Comparison of ENCODE assay signal across 11 mouse cellular contexts in the genomic region with DNA sequence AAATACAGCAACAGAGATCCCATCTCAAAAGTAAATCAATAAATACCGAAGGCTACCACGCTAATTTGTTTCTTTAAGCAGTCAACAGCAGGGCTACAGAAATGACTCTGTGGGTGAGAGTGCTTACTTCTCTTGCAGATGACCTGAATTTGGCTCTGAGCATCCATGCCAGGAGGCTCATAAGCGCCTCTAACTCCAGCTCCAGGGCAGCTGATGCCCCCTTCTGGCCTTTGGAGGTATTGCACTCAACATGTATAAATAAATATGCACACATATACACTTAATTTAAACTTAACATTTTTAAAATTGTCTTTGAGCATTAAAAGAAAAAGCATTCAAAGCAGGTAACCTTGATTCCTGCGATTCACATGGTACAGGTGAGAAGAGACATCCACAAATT. TPM values are rescaled to one million over a fixed set of nuclear protein-coding genes. Genes with fewer than 3 reads are reported as not detected.
DNase-seq lines count a peak whose midpoint lies in the region; TF ChIP-seq lines count a peak whose summit lies in the region.
"Had no signal": no experiment of that assay in that cellular context is flagged by ENCODE, and none has a peak within 500 bp of the region (broad histone marks: within the 10 kb centered on the region; RNA-seq: fewer than 3 reads in every experiment).

No protein-coding gene starts in this region.

- WGBS in heart, adult 2 months, result 84% methylated on average over 4 of the region's 4 CpGs
- WGBS in thymus, adult 2 months, result 93% methylated on average over 4 of the region's 4 CpGs

- no peak for DNase-seq in heart, adult 2 months
- DNase-seq in heart, adult 11 months, result no peak
- DNase-seq in thymus, adult 2 months, result no peak
- DNase-seq in thymus, adult 18-20 months, result no peak
- peak; percentile 11 for DNase-seq in thymus, postnatal 25 days
- no peak for DNase-seq in heart, postnatal 10 days
- no peak for DNase-seq in gastrocnemius, adult 18-20 months (ENCODE audit: low spot score)
- DNase-seq: lung, postnatal 36 days had no signal

- no peak overlapping the region for H3K27ac ChIP-seq in heart, adult 2 months
- H3K27ac ChIP-seq in thymus, adult 2 months (ENCODE audit: control insufficient read depth, insufficient read depth, low read length), result no peak overlapping the region
- no peak overlapping the region for H3K27ac ChIP-seq in embryonic fibroblast, embryonic 13.5 days (ENCODE audit: insufficient read depth, low read length)
- H3K27ac ChIP-seq: stomach, embryonic 15.5 days had no signal

- TF ChIP-seq POLR2A in heart, adult 2 months (IDR thresholded peaks at IDR 0.05; ENCODE audit: insufficient read depth, low read depth, low read length), result no peak
- TF ChIP-seq POLR2A in thymus, adult 2 months (IDR thresholded peaks at IDR 0.05; ENCODE audit: control insufficient read depth, extremely low read depth, insufficient read depth, low read length, poor library complexity), result no peak
- TF ChIP-seq POLR2A in embryonic fibroblast, embryonic 13.5 days (IDR thresholded peaks at IDR 0.05; ENCODE audit: low read depth, low read length), result no peak

- H3K27me3 ChIP-seq in heart, adult 2 months (ENCODE audit: control insufficient read depth, insufficient read depth, low read length), result no peaks in the 10 kb centered on the region
- H3K27me3 ChIP-seq in thymus, adult 2 months (ENCODE audit: control insufficient read depth, insufficient read depth, low read length), result no peaks in the 10 kb centered on the region
- H3K27me3 ChIP-seq: stomach, embryonic 15.5 days had no signal

- H3K4me3 ChIP-seq in heart, adult 2 months, result no peak overlapping the region
- no peak overlapping the region for H3K4me3 ChIP-seq in thymus, adult 2 months (ENCODE audit: control insufficient read depth, insufficient read depth, low read length)
- H3K4me3 ChIP-seq in embryonic fibroblast, embryonic 13.5 days (ENCODE audit: insufficient read depth, low read length), result no peak overlapping the region
- H3K4me3 ChIP-seq: erythroblast, embryonic 14.5 days; stomach, embryonic 15.5 days had no signal

- intact Hi-C loops in heart, adult 2 months (cut with DNase I), result no loop called here
- intact Hi-C loops in heart, postnatal 10 days (cut with DNase I), result loop anchor here (10.0 kb wide), 1 partner anchor 427 kb away; a partner anchor contains a TSS

- no peak overlapping the region for H3K9ac ChIP-seq in heart, adult 2 months (ENCODE audit: low read depth, low read length)
- H3K9ac ChIP-seq: stomach, embryonic 15.5 days had no signal

- H3K36me3 ChIP-seq in heart, adult 2 months (ENCODE audit: control insufficient read depth, insufficient read depth, low read length), result no peaks in the 10 kb centered on the region
- H3K36me3 ChIP-seq in thymus, adult 2 months (ENCODE audit: control insufficient read depth, insufficient read depth, low read length), result no peaks in the 10 kb centered on the region
- H3K36me3 ChIP-seq: stomach, embryonic 15.5 days had no signal

- no peak for TF ChIP-seq EP300 in heart, adult 2 months (IDR thresholded peaks at IDR 0.05; ENCODE audit: insufficient read depth, low read depth, low read length)

- TF ChIP-seq CTCF in heart, adult 2 months (IDR thresholded peaks at IDR 0.05), result peak; percentile 66
- peak; percentile 54; the same call in 1 of the 2 replicates for TF ChIP-seq CTCF in thymus, adult 2 months (IDR thresholded peaks at IDR 0.05; ENCODE audit: borderline replicate concordance, control insufficient read depth, extremely low read depth, insufficient read depth, low read length, poor library complexity)
- TF ChIP-seq CTCF in embryonic fibroblast, embryonic 13.5 days (IDR thresholded peaks at IDR 0.05; ENCODE audit: borderline replicate concordance, insufficient read depth, low read length), result peak; percentile 9; the same call in 1 of the 2 replicates

- no peaks in the 10 kb centered on the region for H3K4me1 ChIP-seq in heart, adult 2 months (ENCODE audit: control insufficient read depth, insufficient read depth, low read length)
- H3K4me1 ChIP-seq in thymus, adult 2 months (replicated peaks; ENCODE audit: control insufficient read depth, insufficient read depth, low read length), result no peaks in the 10 kb centered on the region
- no peaks in the 10 kb centered on the region for H3K4me1 ChIP-seq in embryonic fibroblast, embryonic 13.5 days (ENCODE audit: control insufficient read depth, insufficient read depth, low read length)
- H3K4me1 ChIP-seq: stomach, embryonic 15.5 days had no signal

- no peaks in the 10 kb centered on the region for H3K79me2 ChIP-seq in heart, adult 2 months (replicated peaks; ENCODE audit: control insufficient read depth, insufficient read depth, low read length)

RNA-seq across cellular contexts. Expression of a gene that starts 7.3 kb away (rescaled TPM):
- under 1 TPM; 0.75 to 0.84 TPM for total RNA-seq in heart, adult 2 months (2021)
- polyA plus RNA-seq in heart, adult 2 months (2012; rRNA removed), result 1.2 and 1.4 TPM in 2 replicates
- polyA plus RNA-seq in thymus, adult 2 months (2012; rRNA removed), result 1.0 and 1.2 TPM in 2 replicates
- 1.3 and 2.2 TPM in 2 replicates for polyA plus RNA-seq in embryonic fibroblast, embryonic 13.5 days (2011; ENCODE audit: insufficient read length, low read depth, missing spikeins)
- total RNA-seq in heart, postnatal 10 days (2021), result 1 to 10 TPM in 1 of 2 experiments, under 1 TPM in 1; 0.97 to 1.3 TPM
- under 1 TPM; 0.46 to 0.69 TPM for total RNA-seq in gastrocnemius, adult 18-20 months (2021)
- polyA plus RNA-seq: erythroblast, embryonic 14.5 days had no signal

RNA-seq across cellular contexts. Expression of a gene that starts 7.5 kb away (rescaled TPM):
- total RNA-seq in heart, adult 2 months (2021), result 10 to 100 TPM; 18.6 to 19.3 TPM
- 10.1 and 13.8 TPM in 2 replicates for polyA plus RNA-seq in heart, adult 2 months (2012; rRNA removed)
- 16.0 and 17.9 TPM in 2 replicates for polyA plus RNA-seq in thymus, adult 2 months (2012; rRNA removed)
- polyA plus RNA-seq in embryonic fibroblast, embryonic 13.5 days (2011; ENCODE audit: insufficient read length, low read depth, missing spikeins), result 16.2 and 19.9 TPM in 2 replicates
- 10 to 100 TPM; 28.2 to 29.3 TPM for total RNA-seq in heart, postnatal 10 days (2021)
- total RNA-seq in gastrocnemius, adult 18-20 months (2021), result 10 to 100 TPM; 13.4 to 15.2 TPM

RNA-seq across cellular contexts. Expression of a gene that starts 19.2 kb away (rescaled TPM):
- total RNA-seq in heart, adult 2 months (2021), result 100 to 1,000 TPM in 1 of 2 experiments, 10 to 100 TPM in 1; 99.8 to 109 TPM
- 57.8 and 112 TPM in 2 replicates for polyA plus RNA-seq in heart, adult 2 months (2012; rRNA removed)
- 51.7 and 65.2 TPM in 2 replicates for polyA plus RNA-seq in thymus, adult 2 months (2012; rRNA removed)
- 131 and 148 TPM in 2 replicates for polyA plus RNA-seq in embryonic fibroblast, embryonic 13.5 days (2011; ENCODE audit: insufficient read length, low read depth, missing spikeins)
- total RNA-seq in heart, postnatal 10 days (2021), result 100 to 1,000 TPM; 146 to 154 TPM
- 10 to 100 TPM; 57.0 to 60.2 TPM for total RNA-seq in gastrocnemius, adult 18-20 months (2021)

RNA-seq across cellular contexts. Expression of a gene that starts 36.2 kb away (rescaled TPM):
- total RNA-seq in heart, adult 2 months (2021), result 10 to 100 TPM; 22.1 to 24.9 TPM
- polyA plus RNA-seq in heart, adult 2 months (2012; rRNA removed), result 16.1 and 25.6 TPM in 2 replicates
- polyA plus RNA-seq in thymus, adult 2 months (2012; rRNA removed), result 23.8 and 30.5 TPM in 2 replicates
- polyA plus RNA-seq in embryonic fibroblast, embryonic 13.5 days (2011; ENCODE audit: insufficient read length, low read depth, missing spikeins), result 28.4 and 32.0 TPM in 2 replicates
- 10 to 100 TPM; 29.3 to 30.1 TPM for total RNA-seq in heart, postnatal 10 days (2021)
- 10 to 100 TPM; 13.9 to 17.6 TPM for total RNA-seq in gastrocnemius, adult 18-20 months (2021)

RNA-seq across cellular contexts. Expression of a gene that starts 39.2 kb away (rescaled TPM):
- total RNA-seq in heart, adult 2 months (2021), result 10 to 100 TPM; 26.9 to 30.1 TPM
- 27.0 and 30.5 TPM in 2 replicates for polyA plus RNA-seq in heart, adult 2 months (2012; rRNA removed)
- polyA plus RNA-seq in thymus, adult 2 months (2012; rRNA removed), result 91.3 and 114 TPM in 2 replicates
- 18.6 and 25.3 TPM in 2 replicates for polyA plus RNA-seq in embryonic fibroblast, embryonic 13.5 days (2011; ENCODE audit: insufficient read length, low read depth, missing spikeins)
- 10 to 100 TPM; 36.1 to 37.8 TPM for total RNA-seq in heart, postnatal 10 days (2021)
- total RNA-seq in gastrocnemius, adult 18-20 months (2021), result 10 to 100 TPM; 25.2 to 28.1 TPM

Comparison
In these comparisons a context has a peak if more than half of its experiments do, and no peak if none do; other contexts are left out.
1. CTCF ChIP-seq: peak in every context shown above with its lines; median percentile 66 in heart, adult 2 months; 54 in thymus, adult 2 months; 9 in embryonic fibroblast, embryonic 13.5 days.